Mouse (Mus musculus): ENCODE data around the gene Socs7.

Socs7 gene

GRCm38 (mm10) chr11:97345446-97345845 is 16.9 kb upstream of the Socs7 start:
- no peak for DNase-seq

- DNase-seq, result no peak
These were observed 16.0 kb upstream of the Socs7 start for GRCm38 (mm10) chr11:97346383-97346782.

- no peak for DNase-seq
These were observed 15.1 kb upstream of the Socs7 start for GRCm38 (mm10) chr11:97347291-97347690.

GRCm38 (mm10) chr11:97350035-97350434 is 12.3 kb upstream of the Socs7 start:
- DNase-seq, result peak; percentile 97

- DNase-seq, result peak; percentile 68
These were observed 10.2 kb upstream of the Socs7 start, which contains the start of gene Gpr179 for GRCm38 (mm10) chr11:97352027-97352684. TSS of gene Gpr179 (minus strand) at chr11:97352077.

DNA sequence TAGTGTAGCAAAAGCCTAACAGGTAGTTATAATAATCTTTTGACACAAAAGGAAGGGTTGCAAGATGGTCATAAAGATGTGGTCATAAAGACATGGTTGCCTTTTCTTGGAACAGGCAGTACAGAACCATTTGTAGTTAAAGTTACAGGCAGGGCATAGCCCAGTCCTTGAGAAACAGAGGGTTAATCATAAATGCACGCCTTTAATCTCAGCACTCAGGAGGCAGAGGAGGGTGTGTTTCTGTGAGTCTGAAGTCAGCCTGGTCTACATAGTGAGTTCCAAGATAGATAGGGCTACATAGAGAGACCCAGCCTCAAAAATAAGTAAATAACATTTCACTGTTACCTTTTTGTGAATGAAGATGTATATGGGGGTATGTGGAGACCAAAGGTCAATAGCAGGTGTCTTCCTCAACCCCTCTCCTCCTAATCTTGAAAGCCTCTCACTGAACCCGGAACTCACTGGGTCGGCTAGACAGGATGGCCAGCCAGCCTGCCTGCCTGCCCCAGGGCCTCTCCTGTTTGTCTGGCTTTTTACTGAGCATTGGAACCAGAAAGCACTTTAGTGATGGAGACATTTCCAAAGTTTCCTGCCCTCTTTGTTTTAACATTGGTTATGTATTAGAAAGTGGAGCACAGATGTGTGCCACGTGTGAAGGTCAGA is 9.3 kb upstream of the Socs7 start:
- no peak for DNase-seq

DNA sequence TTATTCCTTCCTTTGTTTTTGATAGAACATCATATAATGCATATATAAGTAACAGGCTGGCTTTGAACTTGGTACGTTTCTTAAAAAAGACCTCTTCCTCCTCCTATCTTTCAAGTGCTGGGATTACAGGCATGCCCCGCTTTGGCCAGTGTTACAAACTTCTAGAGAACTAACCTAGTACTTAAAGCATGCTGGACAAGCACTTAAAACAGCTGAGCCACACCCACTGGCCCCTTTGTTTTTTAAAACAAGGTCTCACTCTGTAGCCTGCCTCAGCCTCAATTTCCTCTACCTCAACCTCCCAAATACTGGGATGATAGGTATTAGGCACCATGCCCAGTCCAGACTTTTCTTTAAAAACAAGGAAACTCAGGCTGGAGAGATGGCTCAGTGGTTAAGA is 7.7 kb upstream of the Socs7 start:
- no peak for DNase-seq

DNA sequence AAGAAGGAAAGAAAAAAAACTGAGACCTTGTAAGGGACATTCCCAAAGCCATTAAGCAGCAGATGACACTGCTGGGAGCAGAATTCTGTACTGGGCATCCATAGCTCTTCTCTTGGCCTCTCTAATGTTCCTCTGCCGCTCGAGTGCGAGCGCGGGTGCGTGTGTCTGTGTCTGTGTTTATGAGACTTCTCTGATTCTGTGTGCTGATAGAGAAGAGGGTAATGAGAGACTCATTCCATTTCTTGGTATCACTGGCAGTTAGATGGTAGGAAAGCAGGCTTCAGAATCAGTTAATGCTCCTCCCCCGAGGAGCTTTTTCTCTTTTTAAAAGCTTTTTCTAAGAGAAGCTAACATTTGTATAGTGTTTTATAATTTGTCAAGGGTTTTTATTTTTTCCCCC is 7.1 kb upstream of the Socs7 start:
- no peak for DNase-seq

DNA sequence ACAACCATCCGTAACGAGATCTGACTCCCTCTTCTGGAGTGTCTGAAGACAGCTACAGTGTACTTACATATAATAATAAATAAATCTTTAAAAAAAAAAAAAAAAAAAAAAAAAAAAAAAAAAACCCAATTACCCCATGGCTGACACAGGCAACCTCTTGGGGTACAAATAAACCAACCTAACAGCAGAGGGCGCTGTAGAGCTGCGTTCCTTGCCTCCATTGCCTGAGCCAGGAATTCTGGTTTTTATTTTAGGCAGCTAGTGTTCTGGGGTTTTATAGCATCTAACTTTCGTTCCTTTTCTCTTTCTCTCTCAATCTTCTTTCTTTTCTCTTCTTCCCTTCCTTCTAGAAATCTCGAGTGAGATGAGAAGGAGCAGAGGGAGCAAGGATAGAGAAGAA is 4.7 kb upstream of the Socs7 start:
- DNase-seq, result peak; percentile 76

DNA sequence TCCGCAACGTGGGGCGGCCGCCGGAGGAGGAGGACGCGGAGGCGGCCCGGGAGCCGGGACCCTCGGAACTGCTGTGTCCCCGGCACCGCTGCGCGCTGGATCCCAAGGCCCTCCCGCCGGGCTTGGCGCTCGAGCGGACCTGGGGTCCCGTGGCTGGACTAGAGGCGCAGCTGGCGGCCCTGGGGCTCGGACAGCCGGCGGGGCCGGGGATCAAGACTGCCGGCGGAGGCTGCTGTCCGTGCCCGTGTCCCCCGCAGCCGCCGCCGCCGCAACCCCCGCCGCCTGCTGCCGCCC is 245 bp downstream of the Socs7 start:
- DNase-seq, result peak; percentile 54

DNA sequence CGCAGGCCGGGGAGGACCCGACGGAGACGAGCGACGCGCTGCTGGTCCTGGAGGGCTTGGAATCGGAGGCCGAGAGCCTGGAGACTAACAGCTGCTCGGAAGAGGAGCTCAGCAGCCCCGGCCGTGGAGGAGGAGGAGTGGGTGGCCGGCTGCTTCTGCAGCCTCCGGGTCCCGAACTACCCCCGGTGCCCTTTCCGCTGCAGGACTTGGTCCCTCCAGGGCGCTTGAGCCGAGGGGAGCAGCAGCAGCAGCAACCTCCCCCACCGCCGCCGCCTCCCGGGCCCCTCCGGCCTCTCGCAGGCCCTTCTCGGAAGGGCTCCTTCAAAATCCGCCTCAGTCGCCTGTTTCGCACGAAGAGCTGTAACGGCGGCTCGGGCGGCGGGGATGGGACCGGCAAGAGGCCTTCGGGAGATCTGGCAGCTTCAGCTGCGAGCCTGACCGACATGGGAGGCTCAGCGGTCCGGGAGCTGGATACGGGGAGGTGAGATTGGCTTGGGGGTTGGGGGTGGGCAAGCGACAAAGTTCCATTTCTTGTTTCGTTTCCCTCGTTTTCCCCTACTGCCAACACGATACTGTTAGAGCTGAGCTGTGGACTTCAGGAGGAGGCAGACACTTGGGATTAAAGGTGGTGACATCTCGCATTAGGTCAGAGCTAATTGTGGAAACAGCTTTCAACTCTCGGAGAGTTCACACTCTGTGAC is 742 bp downstream of the Socs7 start:
- peak; percentile 62 for DNase-seq

- no peak for DNase-seq
These were observed 1.3 kb downstream of the Socs7 start for GRCm38 (mm10) chr11:97363644-97363995.

- DNase-seq, result no peak
These were observed 3.2 kb downstream of the Socs7 start for GRCm38 (mm10) chr11:97365556-97365955.

DNA sequence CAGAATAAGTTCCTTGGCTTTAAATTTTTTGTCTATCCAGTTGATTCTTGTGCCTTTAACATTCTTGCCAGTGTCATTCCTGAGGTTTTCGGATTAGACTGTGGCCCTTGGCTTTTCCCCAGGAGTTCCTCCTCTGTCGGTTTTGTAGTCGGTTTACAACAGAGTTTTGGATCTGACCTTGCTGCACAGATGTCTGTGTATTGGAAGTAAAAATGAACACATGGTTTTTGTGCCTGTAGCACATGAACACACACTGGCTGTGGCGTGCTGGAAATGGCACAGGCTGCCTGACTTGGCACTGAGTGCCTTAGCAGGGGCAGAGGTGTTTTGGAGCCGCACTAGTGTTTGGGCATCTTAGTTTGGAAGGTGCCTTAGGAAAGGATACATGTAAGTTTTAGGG is 6.2 kb downstream of the Socs7 start:
- DNase-seq, result no peak

GRCm38 (mm10) chr11:97370329-97371091 is 8.2 kb downstream of the Socs7 start:
- DNase-seq, result no peak

DNA sequence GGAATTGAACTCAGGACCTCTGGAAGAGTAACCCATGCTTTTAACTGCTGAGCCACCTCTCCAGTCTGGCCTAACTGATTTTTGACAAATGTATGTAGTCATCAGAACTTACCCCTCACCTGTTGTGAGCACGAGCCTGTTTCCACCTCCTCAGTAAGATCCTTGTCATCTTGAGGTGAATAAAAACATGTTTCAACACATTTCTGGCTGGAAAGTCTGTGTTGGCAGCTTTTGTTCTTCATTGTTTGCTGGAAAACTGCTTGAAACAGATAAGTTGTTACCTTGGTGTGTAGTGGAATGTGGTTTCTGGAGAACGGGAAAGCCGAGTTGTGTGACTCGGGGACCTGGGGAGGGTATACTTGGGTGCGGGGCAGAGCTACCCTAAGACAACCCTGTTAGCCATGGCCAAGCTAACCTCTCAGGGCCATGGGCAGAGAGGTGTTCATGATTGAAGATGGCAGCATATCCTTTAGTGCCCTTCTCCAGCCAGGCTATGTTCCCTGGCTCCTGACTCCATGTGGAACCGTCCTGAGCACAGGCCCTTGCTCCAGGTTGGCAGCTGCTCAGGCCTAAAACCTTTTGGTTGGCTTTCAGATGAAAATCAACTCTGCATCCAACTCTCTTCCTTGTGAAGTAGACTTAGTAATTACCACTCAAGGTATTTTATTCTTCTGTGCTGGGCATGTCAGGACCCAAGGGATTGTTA is 10.0 kb downstream of the Socs7 start:
- no peak for DNase-seq

DNA sequence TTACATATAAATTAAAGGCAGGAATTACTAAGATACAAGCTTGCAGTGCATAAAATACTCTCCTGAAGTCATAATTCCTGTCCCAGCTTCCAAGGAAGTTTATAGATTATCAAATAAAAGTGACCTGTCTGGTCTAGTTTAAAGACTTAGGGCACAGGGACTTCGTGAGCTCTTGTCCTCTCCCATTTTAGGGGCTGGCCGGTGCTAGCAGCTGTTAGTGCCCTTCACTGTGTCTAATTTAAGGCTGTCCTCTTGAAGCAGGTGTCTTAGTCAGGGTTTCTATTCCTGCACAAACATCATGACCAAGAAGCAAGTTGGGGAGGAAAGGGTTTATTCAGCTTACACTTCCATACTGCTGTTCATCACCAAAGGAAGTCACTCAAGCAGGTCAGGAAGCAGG is 11.1 kb downstream of the Socs7 start:
- no peak for DNase-seq

DNA sequence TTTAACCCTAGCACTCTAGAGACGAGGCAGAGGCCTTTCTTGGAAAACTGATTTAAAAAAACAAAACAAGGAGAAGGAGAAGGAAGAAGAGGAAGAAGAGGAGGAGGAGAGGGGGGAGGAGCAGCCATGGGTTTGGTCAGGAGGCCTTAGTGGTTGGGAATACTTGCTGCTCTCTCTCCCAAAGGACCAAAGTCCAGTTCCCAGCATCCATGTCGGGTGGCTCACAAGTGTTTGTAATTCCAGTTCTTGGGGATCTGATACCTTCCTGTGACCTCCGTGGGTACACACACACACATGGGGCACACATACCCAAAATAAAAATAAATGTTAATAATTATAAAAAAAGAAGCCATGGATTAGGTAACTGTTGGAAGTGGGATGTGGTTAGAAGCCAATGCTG is 17.7 kb downstream of the Socs7 start:
- no peak for DNase-seq

DNA sequence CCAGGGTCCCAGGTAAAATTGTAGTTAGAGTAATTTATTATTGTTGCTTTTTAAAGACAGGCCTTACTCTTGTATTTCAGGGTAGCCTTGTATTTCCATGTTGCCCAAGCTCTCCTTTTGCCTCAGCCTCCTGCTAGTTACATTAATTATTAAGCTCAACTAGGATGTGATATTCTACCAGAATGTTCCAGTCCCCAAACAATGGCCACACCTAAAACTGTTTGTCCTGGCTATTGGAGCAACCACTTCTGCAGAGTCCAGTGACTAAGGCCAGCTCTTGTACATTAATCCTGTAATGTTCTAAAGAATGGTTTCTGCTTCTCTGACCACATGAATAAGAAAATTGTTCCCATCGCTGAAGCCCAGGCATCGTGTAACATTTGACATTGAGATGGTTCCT is 20.7 kb downstream of the Socs7 start:
- DNase-seq, result no peak

DNA sequence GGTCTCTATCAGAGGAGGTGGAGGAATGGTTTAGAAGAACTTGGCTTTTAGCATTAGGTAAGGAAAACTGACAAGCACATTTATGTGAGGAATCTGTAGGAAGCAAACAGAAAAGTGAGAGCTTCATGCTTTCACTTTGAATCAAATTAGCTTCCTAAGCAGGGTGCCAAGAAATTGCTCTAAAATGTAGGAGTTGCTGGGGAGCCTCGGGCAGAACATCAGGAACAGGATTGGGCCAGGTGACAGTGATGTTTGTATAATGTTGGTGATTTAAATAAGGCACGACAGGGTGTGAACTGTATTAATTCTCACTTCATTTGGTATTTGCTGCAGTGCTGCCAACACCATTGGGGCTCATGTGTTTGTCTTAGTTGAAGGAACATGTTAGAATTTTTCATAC is 21.4 kb downstream of the Socs7 start:
- no peak for DNase-seq

- DNase-seq, result no peak
These were observed 25.5 kb downstream of the Socs7 start for GRCm38 (mm10) chr11:97387811-97388210.

GRCm38 (mm10) chr11:97389127-97389526 is 26.8 kb downstream of the Socs7 start:
- no peak for DNase-seq

DNA sequence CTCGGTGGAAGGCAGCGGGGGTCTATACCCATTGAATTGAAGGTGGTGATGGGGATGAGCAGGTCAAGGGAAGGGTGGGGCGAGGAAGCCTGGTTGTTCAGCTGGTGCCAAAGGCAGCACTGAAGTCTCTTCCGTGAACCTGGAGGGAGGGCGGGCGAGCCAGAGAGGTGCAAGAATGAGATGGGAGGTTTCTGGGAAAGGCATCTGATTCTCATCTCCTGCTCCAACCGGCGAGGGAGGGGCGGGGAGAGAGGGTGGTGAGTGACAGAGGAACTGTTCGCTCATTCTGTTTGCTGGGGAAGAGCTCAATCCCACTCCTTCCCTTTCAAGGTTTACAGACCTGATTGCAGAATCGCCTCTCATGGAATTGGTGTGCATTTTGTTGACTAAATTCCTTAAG is 31.3 kb downstream of the Socs7 start:
- no peak for DNase-seq

Data from retina, postnatal 1 day (tissue).